Mouse (Mus musculus): Measurements from ENCODE around the gene Rnf216. TPM values are rescaled to one million over a fixed set of nuclear protein-coding genes. Genes with fewer than 3 reads are reported as not detected.
"Not testable (repeated sequence)": the region's sequence is repeated elsewhere in the genome, so short reads cannot be mapped to it uniquely, and the experiment has no call there.

Gene Rnf216
- polyA plus RNA-seq, 1 experiment = 58.3 TPM

- H3K4me1 ChIP-seq (ENCODE audit: control insufficient read depth, insufficient read depth, low read length) = no peaks in the 10 kb centered on the region
- no peak overlapping the region for H3K4me3 ChIP-seq (ENCODE audit: control insufficient read depth, low read depth, low read length)
- H3K36me3 ChIP-seq (ENCODE audit: control insufficient read depth, insufficient read depth, low read length) = no peaks in the 10 kb centered on the region
- no peaks in the 10 kb centered on the region for H3K27me3 ChIP-seq (ENCODE audit: control insufficient read depth, insufficient read depth, low read length)
- TF ChIP-seq POLR2A (IDR thresholded peaks at IDR 0.05; ENCODE audit: control insufficient read depth, low read depth, low read length) (no peak), CTCF (IDR thresholded peaks at IDR 0.05; ENCODE audit: control insufficient read depth, insufficient read depth, insufficient replicate concordance, low read depth, low read length) (no peak)
- H3K27ac ChIP-seq (ENCODE audit: control insufficient read depth, insufficient read depth, low read depth, low read length) = no peak overlapping the region
Observed at GRCm38 (mm10) chr5:143137580-143137979, 24.8 kb upstream of the Rnf216 start.

GRCm38 (mm10) chr5:143135042-143135441, 22.2 kb upstream of the Rnf216 start:
- no peaks in the 10 kb centered on the region for H3K27me3 ChIP-seq (ENCODE audit: control insufficient read depth, insufficient read depth, low read length)
- H3K27ac ChIP-seq (ENCODE audit: control insufficient read depth, insufficient read depth, low read depth, low read length) = no peak overlapping the region
- H3K36me3 ChIP-seq (ENCODE audit: control insufficient read depth, insufficient read depth, low read length) = no peaks in the 10 kb centered on the region
- no peak overlapping the region for H3K4me3 ChIP-seq (ENCODE audit: control insufficient read depth, low read depth, low read length)
- no peaks in the 10 kb centered on the region for H3K4me1 ChIP-seq (ENCODE audit: control insufficient read depth, insufficient read depth, low read length)
- TF ChIP-seq POLR2A (IDR thresholded peaks at IDR 0.05; ENCODE audit: control insufficient read depth, low read depth, low read length) (no peak), CTCF (IDR thresholded peaks at IDR 0.05; ENCODE audit: control insufficient read depth, insufficient read depth, insufficient replicate concordance, low read depth, low read length) (no peak)

DNA sequence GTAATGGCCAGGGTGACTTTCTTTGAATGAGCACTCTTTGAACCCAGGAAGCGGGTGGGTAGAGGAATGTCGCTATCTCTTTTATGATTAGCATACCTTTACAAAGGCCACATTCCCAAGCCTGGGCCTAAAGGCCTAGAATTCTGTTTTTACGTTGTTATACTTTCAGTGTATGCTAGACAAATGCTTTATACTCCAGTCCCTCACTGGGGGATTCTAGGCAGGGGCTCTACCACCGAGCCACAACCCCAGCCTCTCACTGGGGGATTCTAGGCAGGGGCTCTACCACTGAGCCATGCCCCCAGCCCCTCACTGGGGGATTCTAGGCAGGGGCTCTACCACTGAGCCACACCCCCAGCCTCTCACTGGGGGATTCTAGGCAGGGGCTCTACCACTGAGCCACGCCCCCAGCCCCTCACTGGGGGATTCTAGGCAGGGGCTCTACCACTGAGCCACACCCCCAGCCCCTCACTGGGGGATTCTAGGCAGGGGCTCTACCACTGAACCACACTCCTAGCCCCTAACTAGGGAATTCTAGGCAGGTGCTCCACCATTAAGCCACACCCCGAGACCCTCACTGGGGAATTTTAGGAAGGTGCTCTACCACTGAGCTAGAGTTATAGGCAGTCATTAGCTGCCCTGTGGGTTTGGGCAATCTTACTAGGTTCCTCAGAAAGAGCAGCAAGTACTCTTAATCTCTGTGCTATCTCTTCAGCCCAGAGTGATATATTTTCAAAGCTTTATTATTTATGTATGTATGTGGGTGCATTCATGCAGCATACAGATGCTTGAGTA, 21.6 kb upstream of the Rnf216 start:
- H3K4me3 ChIP-seq (ENCODE audit: control insufficient read depth, low read depth, low read length); H3K36me3 ChIP-seq (ENCODE audit: control insufficient read depth, insufficient read depth, low read length); H3K27ac ChIP-seq (ENCODE audit: control insufficient read depth, insufficient read depth, low read depth, low read length); H3K27me3 ChIP-seq (ENCODE audit: control insufficient read depth, insufficient read depth, low read length); H3K4me1 ChIP-seq (ENCODE audit: control insufficient read depth, insufficient read depth, low read length): not testable (repeated sequence)

DNA sequence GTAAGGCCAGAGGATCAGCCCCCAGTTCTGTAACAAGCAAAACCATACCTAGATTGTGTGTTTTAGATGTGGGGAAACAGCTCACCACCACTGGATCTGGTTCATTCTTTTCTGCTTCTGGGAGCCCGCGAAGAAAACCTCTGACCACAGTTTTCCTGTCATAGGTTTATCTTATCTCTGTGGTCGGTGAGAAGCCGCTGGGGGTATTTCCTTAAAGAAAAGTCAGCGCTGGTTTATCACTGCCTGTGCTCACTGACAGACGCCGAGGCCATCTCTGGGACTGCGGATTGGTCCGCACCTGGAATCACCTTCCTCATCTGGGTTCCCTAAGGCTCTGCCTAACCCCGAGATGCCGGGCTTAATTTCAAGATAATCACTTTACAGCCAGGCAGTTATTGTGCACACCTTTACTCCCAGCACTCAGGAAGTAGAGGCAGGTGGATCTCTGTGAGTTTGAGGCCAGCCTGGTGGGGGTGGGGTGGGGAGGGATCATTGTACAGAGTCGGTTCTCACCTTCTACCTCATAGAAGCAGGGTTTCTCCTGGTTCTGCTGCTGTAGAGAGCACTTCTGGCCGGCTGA, 20.2 kb upstream of the Rnf216 start:
- Histone ChIP-seq H3K27ac (ENCODE audit: control insufficient read depth, insufficient read depth, low read depth, low read length) (no peak overlapping the region), H3K36me3 (ENCODE audit: control insufficient read depth, insufficient read depth, low read length) (no peaks in the 10 kb centered on the region), H3K4me3 (ENCODE audit: control insufficient read depth, low read depth, low read length) (no peak overlapping the region), H3K27me3 (ENCODE audit: control insufficient read depth, insufficient read depth, low read length) (no peaks in the 10 kb centered on the region), H3K4me1 (ENCODE audit: control insufficient read depth, insufficient read depth, low read length) (peaks cover 4% of the 10 kb centered on the region)
- TF ChIP-seq CTCF (IDR thresholded peaks at IDR 0.05; ENCODE audit: control insufficient read depth, insufficient read depth, insufficient replicate concordance, low read depth, low read length) (no peak), POLR2A (IDR thresholded peaks at IDR 0.05; ENCODE audit: control insufficient read depth, low read depth, low read length) (no peak)

GRCm38 (mm10) chr5:143130342-143130741, 17.5 kb upstream of the Rnf216 start:
- H3K4me1 ChIP-seq (ENCODE audit: control insufficient read depth, insufficient read depth, low read length) = peaks cover 6% of the 10 kb centered on the region
- H3K36me3 ChIP-seq (ENCODE audit: control insufficient read depth, insufficient read depth, low read length) = no peaks in the 10 kb centered on the region
- no peak overlapping the region for H3K27ac ChIP-seq (ENCODE audit: control insufficient read depth, insufficient read depth, low read depth, low read length)
- TF ChIP-seq CTCF (IDR thresholded peaks at IDR 0.05; ENCODE audit: control insufficient read depth, insufficient read depth, insufficient replicate concordance, low read depth, low read length) (peak; percentile 85; the same call in 1 of the 2 replicates), POLR2A (IDR thresholded peaks at IDR 0.05; ENCODE audit: control insufficient read depth, low read depth, low read length) (no peak)
- H3K27me3 ChIP-seq (ENCODE audit: control insufficient read depth, insufficient read depth, low read length) = no peaks in the 10 kb centered on the region
- no peak overlapping the region for H3K4me3 ChIP-seq (ENCODE audit: control insufficient read depth, low read depth, low read length)

- TF ChIP-seq POLR2A (IDR thresholded peaks at IDR 0.05; ENCODE audit: control insufficient read depth, low read depth, low read length) (no peak), CTCF (IDR thresholded peaks at IDR 0.05; ENCODE audit: control insufficient read depth, insufficient read depth, insufficient replicate concordance, low read depth, low read length) (0 out of 2 replicates have a peak, but pooled peaks have one; percentile 4)
- no peaks in the 10 kb centered on the region for H3K27me3 ChIP-seq (ENCODE audit: control insufficient read depth, insufficient read depth, low read length)
- no peaks in the 10 kb centered on the region for H3K36me3 ChIP-seq (ENCODE audit: control insufficient read depth, insufficient read depth, low read length)
- peak overlapping the region; percentile 83 for H3K4me3 ChIP-seq (ENCODE audit: control insufficient read depth, low read depth, low read length)
- no peak overlapping the region for H3K27ac ChIP-seq (ENCODE audit: control insufficient read depth, insufficient read depth, low read depth, low read length)
- H3K4me1 ChIP-seq (ENCODE audit: control insufficient read depth, insufficient read depth, low read length) = peaks cover 6% of the 10 kb centered on the region
Observed at GRCm38 (mm10) chr5:143129101-143129500, 16.3 kb upstream of the Rnf216 start.

- no peaks in the 10 kb centered on the region for H3K36me3 ChIP-seq (ENCODE audit: control insufficient read depth, insufficient read depth, low read length)
- H3K27ac ChIP-seq (ENCODE audit: control insufficient read depth, insufficient read depth, low read depth, low read length) = no peak overlapping the region
- peaks cover 6% of the 10 kb centered on the region for H3K4me1 ChIP-seq (ENCODE audit: control insufficient read depth, insufficient read depth, low read length)
- TF ChIP-seq POLR2A (IDR thresholded peaks at IDR 0.05; ENCODE audit: control insufficient read depth, low read depth, low read length) (no peak), CTCF (IDR thresholded peaks at IDR 0.05; ENCODE audit: control insufficient read depth, insufficient read depth, insufficient replicate concordance, low read depth, low read length) (no peak)
- H3K4me3 ChIP-seq (ENCODE audit: control insufficient read depth, low read depth, low read length) = no peak overlapping the region
- H3K27me3 ChIP-seq (ENCODE audit: control insufficient read depth, insufficient read depth, low read length) = no peaks in the 10 kb centered on the region
Observed at GRCm38 (mm10) chr5:143127837-143128236, 15.0 kb upstream of the Rnf216 start.
